Mouse (Mus musculus) G1E (cell line): ENCODE data around the gene Tifa. TPM values are rescaled to one million over a fixed set of nuclear protein-coding genes. Genes with fewer than 3 reads are reported as not detected.

Source experiments
- ATAC-seq: 2 replicates; pipeline ENCODE4 v1.8.0; 2016; ENCODE audit warnings: mild to moderate bottlenecking; ENCODE audit not compliant: insufficient number of reproducible peaks, poor library complexity, low FRiP score, severe bottlenecking; ENCODE audit errors: extremely low read depth
- DNase-seq: peaks from one replicate; pipeline ENCODE4 v3.0.0; 2012; ENCODE audit warnings: low spot score
- H3K27me3 ChIP-seq: 2 replicates; pipeline ENCODE4 v1.6.1; 2012; ENCODE audit warnings: mild to moderate bottlenecking, low read length, inconsistent platforms; ENCODE audit not compliant: insufficient read depth
- H3K36me3 ChIP-seq: replicated peaks from 2 replicates; pipeline ENCODE3; 2012; ENCODE audit warnings: mild to moderate bottlenecking, inconsistent platforms
- H3K4me1 ChIP-seq: 2 replicates; pipeline ENCODE4 v1.6.1; 2012; ENCODE audit warnings: low read depth, low read length, inconsistent platforms, mixed read lengths; ENCODE audit not compliant: insufficient read depth
- H3K4me3 ChIP-seq: 2 replicates; pipeline ENCODE4 v1.5.1; 2012; ENCODE audit warnings: low read depth, mild to moderate bottlenecking, inconsistent platforms, low read length, moderate library complexity, mixed read lengths
- H3K9me3 ChIP-seq: replicated peaks from 2 replicates; pipeline ENCODE4 v1.6.1; 2012; ENCODE audit warnings: inconsistent platforms
- CTCF ChIP-seq: IDR thresholded peaks from 2 replicates; pipeline ENCODE4 v1.5.1; 2012; ENCODE audit warnings: low read depth, low read length, inconsistent platforms, mixed read lengths
- GATA1 ChIP-seq: IDR thresholded peaks from 2 replicates; pipeline ENCODE4 v1.6.1; 2012; ENCODE audit warnings: borderline replicate concordance, low read length, inconsistent platforms, mixed read lengths
- GATA2 ChIP-seq: IDR thresholded peaks from 2 replicates; pipeline ENCODE4 v1.6.1; 2012; ENCODE audit warnings: low read depth, low read length, inconsistent platforms, borderline replicate concordance
- POLR2AphosphoS5 ChIP-seq: IDR thresholded peaks from 2 replicates; pipeline ENCODE4 v1.6.1; 2012; ENCODE audit warnings: low read depth, low read length, inconsistent platforms; ENCODE audit not compliant: insufficient replicate concordance
- TAL1 ChIP-seq: conservative IDR thresholded peaks from 2 replicates; pipeline ENCODE4 v1.6.1; 2012; ENCODE audit warnings: low read depth, low read length, inconsistent platforms, mixed read lengths
- polyA plus RNA-seq: library from polyadenylated mRNA; stranded (reverse); fragments of >175 nt; gene quantifications from 2 replicates; pipeline ENCODE4 v1.2.3, GENCODE M21; 2012
- total RNA-seq, 2 experiments: library from RNA; stranded (forward) in 1 of 2; stranded (reverse) in 1 of 2; fragments of 200-1000 nt in 1 of 2; fragments of >200 nt in 1 of 2; fragmentation: Nextera tagmentation in 1 of 2; gene quantifications; 2 replicates each; pipeline ENCODE4 v1.2.3; 2014 to 2017

Gene Tifa
- 19.5 and 20.1 TPM in 2 replicates for total RNA-seq (2014; fragmentation: Nextera tagmentation)
- total RNA-seq (2017), result 6.2 and 7.4 TPM in 2 replicates
- 11.5 and 12.8 TPM in 2 replicates for polyA plus RNA-seq

DNA sequence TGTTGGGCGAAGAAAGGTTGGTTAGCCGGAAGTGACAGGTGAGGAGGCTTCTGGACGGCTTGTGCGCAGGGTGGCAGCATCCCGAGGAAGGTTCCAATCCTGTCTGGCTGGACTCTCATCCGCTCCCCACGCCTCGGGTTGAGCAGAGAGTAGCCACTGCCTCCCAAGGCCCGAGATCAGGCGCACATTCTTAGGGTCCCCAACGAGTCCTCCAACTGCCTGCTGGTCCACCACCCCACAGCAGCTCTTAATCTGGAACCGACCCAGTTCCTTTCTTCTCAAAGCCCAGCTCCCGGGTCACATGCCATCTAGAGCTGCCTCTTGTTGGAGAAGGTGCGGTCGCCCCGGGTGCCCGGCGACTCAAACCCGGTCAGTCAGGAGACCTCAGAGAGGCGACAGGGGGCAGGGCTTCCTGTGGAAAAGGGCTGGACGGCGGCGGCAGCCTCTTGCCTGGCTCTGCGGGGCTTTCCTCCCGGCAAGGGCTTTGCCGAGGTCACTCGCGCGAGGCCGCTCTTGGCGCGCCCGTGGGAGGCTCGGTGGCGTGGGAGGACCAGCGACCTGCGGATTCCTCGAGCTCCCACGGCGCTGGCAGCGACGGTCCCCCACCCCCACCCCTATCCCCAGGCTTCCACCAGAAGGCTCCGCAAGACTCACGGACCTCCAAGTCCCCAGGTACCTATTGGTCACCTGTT, at the start of gene Tifa:
Gene Tifa (plus strand): TSS at position 306 of the 692 bp plus-strand sequence.
- Histone ChIP-seq H3K36me3 (no peaks in the 10 kb centered on the region), H3K9me3 (no peaks in the 10 kb centered on the region), H3K4me3 (peak within 1 kb of the TSS; percentile 71), H3K4me1 (peaks cover 34% of the 10 kb centered on the region), H3K27me3 (peaks cover 13% of the 10 kb centered on the region)
- TF ChIP-seq GATA1, result no peak
- no peak for TF ChIP-seq TAL1
- TF ChIP-seq CTCF, result no peak
- no peak for TF ChIP-seq POLR2AphosphoS5
- no peak for TF ChIP-seq GATA2
- peak; percentile 32 for DNase-seq
- ATAC-seq, result no peak

GRCm38 (mm10) chr3:127741473-127741872, 48.1 kb upstream of the Tifa start:
- Histone ChIP-seq H3K4me3 (no peak overlapping the region), H3K27me3 (peaks cover 4% of the 10 kb centered on the region; the same call in 1 of the 2 replicates), H3K36me3 (no peaks in the 10 kb centered on the region), H3K9me3 (peaks cover 11% of the 10 kb centered on the region), H3K4me1 (no peaks in the 10 kb centered on the region)
- TF ChIP-seq TAL1 (no peak), CTCF (no peak)
- DNase-seq (no peak), ATAC-seq (no peak)

GRCm38 (mm10) chr3:127743614-127744365, 45.8 kb upstream of the Tifa start:
- Histone ChIP-seq H3K4me1 (no peaks in the 10 kb centered on the region), H3K27me3 (peaks cover 6% of the 10 kb centered on the region; the same call in 1 of the 2 replicates), H3K9me3 (peaks cover 11% of the 10 kb centered on the region), H3K4me3 (no peak overlapping the region), H3K36me3 (no peaks in the 10 kb centered on the region)
- DNase-seq (no peak), ATAC-seq (no peak)
- TF ChIP-seq GATA2 (no peak), CTCF (no peak), POLR2AphosphoS5 (no peak), TAL1 (no peak), GATA1 (no peak)

GRCm38 (mm10) chr3:127745504-127745903, 44.1 kb upstream of the Tifa start:
- peaks cover 6% of the 10 kb centered on the region; the same call in 1 of the 2 replicates for H3K27me3 ChIP-seq
- H3K36me3 ChIP-seq, result no peaks in the 10 kb centered on the region
- no peak for ATAC-seq
- TF ChIP-seq GATA2 (no peak), CTCF (no peak), TAL1 (no peak), GATA1 (no peak), POLR2AphosphoS5 (no peak)
- no peaks in the 10 kb centered on the region for H3K4me1 ChIP-seq
- DNase-seq, result no peak
- H3K9me3 ChIP-seq, result peaks cover 11% of the 10 kb centered on the region
- no peak overlapping the region for H3K4me3 ChIP-seq

GRCm38 (mm10) chr3:127745911-127746640, 43.5 kb upstream of the Tifa start:
- Histone ChIP-seq H3K36me3 (no peaks in the 10 kb centered on the region), H3K4me3 (no peak overlapping the region), H3K4me1 (no peaks in the 10 kb centered on the region), H3K9me3 (peaks cover 6% of the 10 kb centered on the region), H3K27me3 (0 out of 2 replicates have a peak, but pooled peaks cover 6% of the 10 kb centered on the region)
- ATAC-seq (no peak), DNase-seq (no peak)
- TF ChIP-seq CTCF, result no peak
- TF ChIP-seq GATA2, result no peak
- no peak for TF ChIP-seq POLR2AphosphoS5
- no peak for TF ChIP-seq TAL1
- no peak for TF ChIP-seq GATA1

GRCm38 (mm10) chr3:127748644-127749043, 41.0 kb upstream of the Tifa start:
- DNase-seq (no peak), ATAC-seq (no peak)
- no peaks in the 10 kb centered on the region for H3K4me1 ChIP-seq
- H3K9me3 ChIP-seq, result no peaks in the 10 kb centered on the region
- H3K27me3 ChIP-seq, result peaks cover 12% of the 10 kb centered on the region
- H3K36me3 ChIP-seq, result no peaks in the 10 kb centered on the region
- TF ChIP-seq GATA2 (no peak), TAL1 (no peak), POLR2AphosphoS5 (no peak), CTCF (no peak), GATA1 (no peak)
- H3K4me3 ChIP-seq, result no peak overlapping the region
